Mouse (Mus musculus): ENCODE measurements around the gene Ano6.

Gene Ano6

GRCm38 (mm10) chr15:95828647-95829254 lies 38.1 kb downstream of the Ano6 start:
- peak; percentile 97 for DNase-seq

DNA sequence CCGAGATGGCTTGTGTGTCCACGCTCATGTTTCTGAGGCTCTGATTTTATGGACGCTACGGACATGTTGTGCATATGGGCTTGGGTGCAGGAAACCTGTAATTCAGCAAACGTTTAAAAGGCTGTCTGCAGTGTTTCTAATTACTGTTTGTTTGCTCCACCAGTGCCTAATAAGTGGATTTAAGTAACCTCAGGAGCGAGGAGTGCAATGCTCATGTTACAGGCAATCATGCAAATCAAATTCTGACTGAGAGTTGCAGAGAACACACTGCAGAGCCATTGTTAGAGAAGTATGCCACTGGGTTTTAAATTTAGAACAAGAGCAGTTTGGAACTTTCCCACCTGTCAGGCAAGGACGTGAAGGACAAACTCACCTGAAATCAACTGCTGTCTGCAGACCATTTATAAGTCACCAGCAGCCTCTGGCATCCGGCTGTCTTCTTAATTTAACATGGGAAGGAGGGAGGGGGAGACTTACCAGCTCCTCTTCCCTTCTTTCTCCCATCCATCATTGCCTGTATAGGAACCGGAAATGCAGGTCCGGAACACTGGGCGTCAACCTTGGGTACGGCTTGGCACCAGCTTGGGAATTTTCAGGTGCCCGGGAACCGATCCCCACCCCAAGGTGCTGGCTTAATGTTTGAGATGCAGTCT lies 39.0 kb downstream of the Ano6 start:
- no peak for DNase-seq

DNA sequence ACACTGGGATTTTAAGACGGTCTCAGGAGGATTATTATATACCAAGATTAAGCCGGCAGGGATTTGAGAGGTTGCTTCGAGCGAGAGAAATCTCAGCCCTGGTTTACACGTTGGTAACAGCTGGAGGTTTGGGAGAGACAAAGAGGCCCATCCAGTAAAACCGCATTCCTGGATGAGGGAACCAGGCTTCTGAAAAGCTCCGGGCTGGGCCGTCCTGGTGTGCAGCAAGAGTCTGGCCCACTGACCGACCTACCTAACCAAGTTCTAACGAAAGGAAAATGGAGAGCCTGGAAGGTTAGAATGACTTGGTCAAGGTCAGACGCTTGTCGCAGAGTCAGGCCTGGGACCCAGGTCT lies 39.5 kb downstream of the Ano6 start:
- DNase-seq: no peak

DNA sequence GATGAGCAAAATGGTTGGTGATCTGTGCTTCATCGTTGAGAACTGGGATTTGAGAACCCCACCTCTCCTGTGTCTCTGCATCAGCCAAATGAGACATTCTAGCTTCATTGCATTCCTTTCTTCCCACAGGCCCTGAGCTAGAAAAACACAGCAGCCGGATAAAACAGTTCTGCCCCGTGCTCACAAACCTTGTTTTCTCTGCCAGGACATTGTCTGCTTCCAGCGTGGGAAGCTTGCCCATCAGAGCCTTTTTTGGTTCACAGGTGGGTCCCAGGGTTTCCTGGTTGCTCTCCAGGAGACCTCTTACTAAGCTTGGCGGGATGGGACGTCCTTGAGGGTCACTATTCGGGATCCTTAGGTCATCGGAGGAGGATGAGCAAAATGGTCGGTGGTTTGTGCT lies 42.6 kb downstream of the Ano6 start:
- DNase-seq: peak; percentile 90

GRCm38 (mm10) chr15:95836077-95836476 lies 45.4 kb downstream of the Ano6 start:
- peak; percentile 91 for DNase-seq

- DNase-seq: peak; percentile 90
Observed at GRCm38 (mm10) chr15:95836646-95837434, 46.2 kb downstream of the Ano6 start.

DNA sequence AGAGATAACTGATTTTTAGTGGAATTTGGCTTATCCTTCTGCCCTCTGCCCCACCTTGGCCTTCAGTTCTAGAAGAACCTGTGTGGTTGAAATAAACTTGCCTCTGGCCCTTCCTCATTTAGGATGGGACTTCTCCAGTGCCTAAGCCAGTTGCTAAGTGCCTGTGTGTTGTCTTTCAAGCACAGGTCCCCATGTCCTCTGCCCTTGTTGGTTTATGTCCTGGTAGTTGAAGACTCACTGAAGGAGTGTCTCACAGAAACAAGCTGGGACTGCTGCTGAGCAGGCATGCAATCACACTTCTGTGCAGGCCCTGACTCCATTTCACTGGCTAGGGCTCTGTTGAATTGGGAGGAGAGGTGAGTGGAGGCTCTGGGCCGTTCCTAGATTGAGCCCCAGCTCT lies 46.9 kb downstream of the Ano6 start:
- no peak for DNase-seq

- peak; percentile 87 for DNase-seq
Observed at GRCm38 (mm10) chr15:95838171-95839020, 47.8 kb downstream of the Ano6 start.

DNA sequence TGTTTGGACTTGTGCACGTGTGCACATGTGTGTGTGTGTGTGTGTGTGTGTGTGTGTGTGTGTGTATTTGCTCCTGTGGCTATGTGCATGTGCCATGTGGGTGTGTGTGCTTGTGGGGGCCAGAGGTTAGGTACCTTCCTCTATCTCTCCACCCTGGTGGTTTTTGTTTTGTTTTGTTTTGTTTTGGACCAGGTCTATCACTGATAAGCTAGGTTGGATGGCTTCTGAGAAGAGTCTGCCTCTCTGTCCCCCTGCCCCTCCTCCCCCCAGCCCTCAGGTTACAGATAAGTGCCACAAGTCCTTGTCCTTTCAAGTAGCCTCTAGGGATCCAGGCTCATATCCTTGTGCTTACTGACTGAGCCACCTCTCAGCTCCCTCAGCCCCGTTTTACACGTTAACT lies 49.1 kb downstream of the Ano6 start:
- no peak for DNase-seq

GRCm38 (mm10) chr15:95843183-95843949 lies 52.7 kb downstream of the Ano6 start:
- no peak for DNase-seq

- no peak for DNase-seq
Observed at GRCm38 (mm10) chr15:95844412-95844811, 53.8 kb downstream of the Ano6 start.

GRCm38 (mm10) chr15:95846102-95846501 lies 55.5 kb downstream of the Ano6 start:
- no peak for DNase-seq

GRCm38 (mm10) chr15:95848493-95849064 lies 57.9 kb downstream of the Ano6 start:
- DNase-seq: no peak

DNA sequence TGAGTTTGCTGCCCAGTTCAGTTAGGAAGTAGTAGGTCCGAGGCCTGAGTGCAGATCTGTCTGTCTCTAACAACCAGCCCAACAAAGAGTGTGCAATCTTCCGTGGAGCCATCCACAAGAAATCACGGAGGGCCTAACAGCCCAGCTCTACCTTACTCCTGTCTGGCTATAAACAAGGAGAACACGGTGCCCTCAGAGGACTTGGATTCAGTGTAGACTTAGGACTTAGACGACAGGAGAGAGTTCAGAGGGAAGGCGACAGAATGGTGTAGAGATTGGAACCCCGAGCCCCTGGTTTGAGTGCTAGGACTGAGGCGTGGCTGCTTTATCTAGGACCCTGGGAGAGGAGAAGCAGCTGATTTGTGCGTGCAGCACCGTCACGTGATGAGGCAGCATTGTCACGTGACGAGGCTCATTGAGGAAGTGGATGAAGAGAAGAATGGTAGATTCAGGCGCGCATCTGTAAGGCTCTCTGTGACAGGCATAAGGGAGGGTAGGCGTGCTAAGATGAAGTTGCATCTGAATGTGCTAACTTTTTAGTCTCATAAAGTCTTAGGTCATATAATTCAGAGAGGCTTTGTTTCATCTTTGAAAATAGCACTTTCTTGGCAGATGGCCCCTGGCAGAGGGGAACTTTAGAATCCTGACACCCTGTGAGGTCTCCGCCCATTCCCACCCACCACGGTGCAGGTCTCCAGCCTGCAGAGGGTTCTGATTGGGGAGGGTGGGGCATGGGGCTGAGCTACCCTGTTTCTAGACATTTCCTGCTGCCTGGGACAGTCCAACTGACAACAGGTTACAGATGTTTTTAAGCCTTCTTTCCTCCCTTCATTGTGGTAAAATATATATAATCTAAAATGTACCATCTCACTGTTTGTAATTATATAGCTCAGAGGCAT lies 59.1 kb downstream of the Ano6 start:
- DNase-seq: peak; percentile 89

- DNase-seq: no peak
Observed at GRCm38 (mm10) chr15:95850546-95850945, 59.9 kb downstream of the Ano6 start.

DNA sequence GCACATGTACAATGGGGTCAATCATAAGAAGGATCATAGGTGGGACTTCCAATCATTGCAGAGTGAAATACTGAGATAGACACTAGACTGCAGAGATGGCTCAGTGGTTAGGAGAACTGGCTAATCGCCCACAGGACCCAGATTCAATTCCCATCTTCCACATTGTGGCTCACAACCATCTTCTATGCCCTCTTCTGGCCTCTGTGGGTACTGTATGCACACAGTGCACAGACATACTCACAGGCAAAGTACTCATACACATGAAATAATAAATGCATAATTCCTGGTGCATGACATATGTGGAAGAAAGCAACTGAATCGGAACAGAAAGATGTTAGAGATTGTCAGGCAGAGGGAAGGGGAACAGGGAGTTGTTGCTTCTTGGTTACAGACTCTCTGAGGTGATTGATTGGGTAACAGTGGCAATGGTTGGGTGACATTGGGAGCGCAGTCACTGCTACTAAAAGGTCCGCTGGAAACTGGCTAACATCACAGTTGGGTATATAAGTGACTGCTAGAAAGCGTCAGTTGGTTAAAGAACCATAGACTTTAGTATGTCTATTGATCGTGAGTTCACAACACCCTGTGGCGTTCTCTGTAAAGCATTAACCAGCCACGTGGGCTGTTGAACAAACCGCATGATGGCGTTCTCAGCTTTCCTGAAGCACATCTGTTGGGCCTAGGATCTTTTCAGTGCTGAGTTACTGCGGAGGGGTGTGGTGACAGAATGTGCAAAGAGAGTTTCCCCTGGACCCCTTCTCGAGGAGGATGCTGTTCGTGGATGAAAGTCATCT lies 64.6 kb downstream of the Ano6 start:
- no peak for DNase-seq

DNA sequence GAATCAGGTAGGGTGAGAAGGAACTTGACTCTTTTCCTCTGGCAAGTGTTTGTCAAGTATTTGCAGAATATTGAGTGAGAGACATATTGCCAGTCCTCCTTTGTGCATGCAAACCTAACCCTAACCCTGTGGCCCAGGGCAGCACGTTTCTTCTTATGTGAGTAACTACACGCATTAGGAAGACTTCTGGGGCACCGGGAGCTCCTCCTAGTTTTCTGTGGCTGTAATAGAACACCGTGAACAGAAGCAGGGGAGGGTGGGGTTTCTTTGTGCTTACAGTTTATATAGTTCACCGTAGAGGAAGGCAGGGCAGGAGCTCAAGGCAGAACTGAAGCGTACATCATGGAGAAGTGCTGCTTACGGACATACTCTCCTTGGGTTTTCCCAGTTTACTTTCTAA lies 65.3 kb downstream of the Ano6 start:
- no peak for DNase-seq

DNA sequence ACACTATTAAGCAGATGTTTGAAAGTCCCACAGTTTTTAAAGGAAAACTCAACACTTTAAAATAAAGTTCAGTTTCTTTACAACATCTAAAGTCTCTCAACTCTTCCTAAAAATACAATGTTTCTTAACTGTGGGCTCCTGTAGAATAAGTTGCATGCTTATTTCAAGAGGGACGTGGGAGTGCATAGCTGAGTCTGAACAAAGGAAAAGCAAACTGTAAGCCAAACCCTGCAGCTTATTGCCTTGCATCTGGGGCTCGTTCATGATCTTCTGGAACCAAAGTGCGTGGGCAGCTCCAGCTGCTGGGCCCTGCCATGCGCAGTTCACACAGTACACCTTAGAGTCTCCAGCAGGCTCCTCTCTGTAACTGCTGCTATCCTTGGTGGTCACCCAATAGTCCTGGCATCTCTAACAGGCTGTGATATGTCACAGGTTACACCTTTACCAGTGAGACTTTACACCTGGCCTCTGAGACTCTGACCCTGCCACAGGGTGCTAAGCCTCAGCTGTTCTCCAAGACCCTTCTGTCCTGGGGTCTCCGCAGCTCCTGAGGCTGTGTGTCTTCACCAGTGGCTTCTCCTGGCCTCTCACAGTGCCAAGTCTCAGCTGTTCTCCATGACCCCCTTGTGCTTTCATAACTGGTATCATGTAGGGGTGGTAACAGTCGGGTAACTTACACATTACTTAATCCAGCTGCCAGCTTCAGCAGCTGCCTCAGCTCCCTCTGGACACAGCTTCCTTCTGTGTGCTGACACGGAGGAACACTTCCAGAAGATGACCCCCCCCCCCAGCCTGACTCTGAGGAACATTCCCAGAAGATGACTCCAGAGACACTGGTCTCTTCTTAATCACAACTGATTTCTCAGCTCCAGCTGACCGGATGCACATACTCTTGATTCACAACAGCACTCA lies 66.3 kb downstream of the Ano6 start:
- peak; percentile 90 for DNase-seq
